Mouse (Mus musculus): Measurements from ENCODE around the gene Sh2b1. TPM values are rescaled to one million over a fixed set of nuclear protein-coding genes. Genes with fewer than 3 reads are reported as not detected.
A peak's percentile ranks its signal among the peaks of the same experiment; 100 is the strongest.

Gene Sh2b1
- 70.9 and 77.1 TPM in 2 replicates for polyA plus RNA-seq (2015; fragmentation: Nextera tagmentation; extraction: Ambion mirVana)

GRCm38 (mm10) chr7:126474993-126475581 is at the start of gene Sh2b1:
TSS of gene Sh2b1 (minus strand) at chr7:126475424.
- Histone ChIP-seq H3K4me2 (peak within 1 kb of the TSS; percentile 91), H3K36me3 (peaks cover 20% of the 10 kb centered on the region), H3K27me3 (no peaks in the 10 kb centered on the region), H3K9me3 (no peaks in the 10 kb centered on the region), H3K9ac (peak within 1 kb of the TSS; percentile 96), H3K27ac (replicated peaks) (peak within 1 kb of the TSS; percentile 97), H3K4me3 (peak within 1 kb of the TSS; percentile 89), H3K4me1 (replicated peaks) (peaks cover 29% of the 10 kb centered on the region)
- ATAC-seq (ENCODE audit: low FRiP score, low read depth) = peak; percentile 93
- under 1% methylated on average over 53 of the region's 53 CpGs for WGBS

- no peaks in the 10 kb centered on the region for H3K9me3 ChIP-seq
- H3K4me1 ChIP-seq (replicated peaks) = peaks cover 5% of the 10 kb centered on the region
- ATAC-seq (ENCODE audit: low FRiP score, low read depth) = no peak
- 83% methylated on average over 3 of the region's 3 CpGs for WGBS
- no peak overlapping the region for H3K9ac ChIP-seq
- H3K4me3 ChIP-seq = no peak overlapping the region
- no peaks in the 10 kb centered on the region for H3K27me3 ChIP-seq
- no peaks in the 10 kb centered on the region for H3K36me3 ChIP-seq
- H3K4me2 ChIP-seq = no peak overlapping the region
- no peak overlapping the region for H3K27ac ChIP-seq (replicated peaks)
Observed at GRCm38 (mm10) chr7:126523316-126523715, 48.1 kb upstream of the Sh2b1 start.

- Histone ChIP-seq H3K9ac (no peak overlapping the region), H3K4me2 (no peak overlapping the region), H3K9me3 (no peaks in the 10 kb centered on the region), H3K4me1 (replicated peaks) (no peaks in the 10 kb centered on the region), H3K36me3 (no peaks in the 10 kb centered on the region), H3K4me3 (no peak overlapping the region), H3K27ac (replicated peaks) (no peak overlapping the region), H3K27me3 (no peaks in the 10 kb centered on the region)
- WGBS = 46% methylated on average over 2 of the region's 2 CpGs
- ATAC-seq (ENCODE audit: low FRiP score, low read depth) = no peak
Observed at GRCm38 (mm10) chr7:126519513-126519912, 44.3 kb upstream of the Sh2b1 start.

- ATAC-seq (ENCODE audit: low FRiP score, low read depth) = no peak
- Histone ChIP-seq H3K4me2 (no peak overlapping the region), H3K9ac (no peak overlapping the region), H3K9me3 (no peaks in the 10 kb centered on the region), H3K27me3 (no peaks in the 10 kb centered on the region), H3K4me1 (replicated peaks) (no peaks in the 10 kb centered on the region), H3K4me3 (no peak overlapping the region), H3K27ac (replicated peaks) (no peak overlapping the region), H3K36me3 (no peaks in the 10 kb centered on the region)
- 79% methylated on average over 5 of the region's 5 CpGs for WGBS
Observed at GRCm38 (mm10) chr7:126518261-126518941, 43.2 kb upstream of the Sh2b1 start.

GRCm38 (mm10) chr7:126511287-126511686 is 36.1 kb upstream of the Sh2b1 start:
- H3K27ac ChIP-seq (replicated peaks) = no peak overlapping the region
- no peaks in the 10 kb centered on the region for H3K27me3 ChIP-seq
- no peaks in the 10 kb centered on the region for H3K4me1 ChIP-seq (replicated peaks)
- no peaks in the 10 kb centered on the region for H3K36me3 ChIP-seq
- H3K9me3 ChIP-seq = no peaks in the 10 kb centered on the region
- H3K4me3 ChIP-seq = no peak overlapping the region
- WGBS = 85% methylated on average over 3 of the region's 3 CpGs
- H3K4me2 ChIP-seq = no peak overlapping the region
- no peak overlapping the region for H3K9ac ChIP-seq
- no peak for ATAC-seq (ENCODE audit: low FRiP score, low read depth)

- no peak overlapping the region for H3K4me3 ChIP-seq
- H3K9me3 ChIP-seq = no peaks in the 10 kb centered on the region
- WGBS = 85% methylated on average over 8 of the region's 8 CpGs
- H3K27me3 ChIP-seq = no peaks in the 10 kb centered on the region
- H3K27ac ChIP-seq (replicated peaks) = no peak overlapping the region
- peaks cover 6% of the 10 kb centered on the region for H3K4me1 ChIP-seq (replicated peaks)
- ATAC-seq (ENCODE audit: low FRiP score, low read depth) = no peak
- no peaks in the 10 kb centered on the region for H3K36me3 ChIP-seq
- H3K4me2 ChIP-seq = no peak overlapping the region
- H3K9ac ChIP-seq = no peak overlapping the region
Observed at GRCm38 (mm10) chr7:126507126-126507778, 32.0 kb upstream of the Sh2b1 start.

- no peak overlapping the region for H3K4me3 ChIP-seq
- H3K27me3 ChIP-seq = no peaks in the 10 kb centered on the region
- H3K27ac ChIP-seq (replicated peaks) = no peak overlapping the region
- ATAC-seq (ENCODE audit: low FRiP score, low read depth) = no peak
- peaks cover 18% of the 10 kb centered on the region for H3K4me1 ChIP-seq (replicated peaks)
- H3K9ac ChIP-seq = no peak overlapping the region
- WGBS = 86% methylated on average over 2 of the region's 2 CpGs
- peaks cover 13% of the 10 kb centered on the region for H3K36me3 ChIP-seq
- no peaks in the 10 kb centered on the region for H3K9me3 ChIP-seq
- no peak overlapping the region for H3K4me2 ChIP-seq
Observed at GRCm38 (mm10) chr7:126504913-126505312, 29.7 kb upstream of the Sh2b1 start.

GRCm38 (mm10) chr7:126503273-126503878 is 28.2 kb upstream of the Sh2b1 start, which contains the start of gene Atxn2l:
TSS of gene Atxn2l (minus strand) at chr7:126503437.
- WGBS = under 1% methylated on average over 69 of the region's 72 CpGs
- H3K27ac ChIP-seq (replicated peaks) = peak within 1 kb of the TSS; percentile 100
- peak within 1 kb of the TSS; percentile 100 for H3K9ac ChIP-seq

GRCm38 (mm10) chr7:126502751-126503150 is 27.5 kb upstream of the Sh2b1 start:
- Histone ChIP-seq H3K4me3 (peak overlapping the region; percentile 100), H3K9me3 (no peaks in the 10 kb centered on the region), H3K9ac (peak overlapping the region; percentile 100), H3K27me3 (no peaks in the 10 kb centered on the region), H3K4me2 (peak overlapping the region; percentile 64), H3K27ac (replicated peaks) (peak overlapping the region; percentile 100), H3K4me1 (replicated peaks) (peaks cover 18% of the 10 kb centered on the region), H3K36me3 (peaks cover 34% of the 10 kb centered on the region)
- under 1% methylated on average over 40 of the region's 40 CpGs for WGBS
- no peak for ATAC-seq (ENCODE audit: low FRiP score, low read depth)

More at GRCm38 (mm10) chr7:126503273-126503878, 28.2 kb upstream of the Sh2b1 start, which contains the start of gene Atxn2l:
- H3K4me3 ChIP-seq = peak within 1 kb of the TSS; percentile 100
- H3K27me3 ChIP-seq = no peaks in the 10 kb centered on the region
- no peaks in the 10 kb centered on the region for H3K9me3 ChIP-seq
- ATAC-seq (ENCODE audit: low FRiP score, low read depth) = peak; percentile 90
- peak within 1 kb of the TSS; percentile 64 for H3K4me2 ChIP-seq
- H3K4me1 ChIP-seq (replicated peaks) = peaks cover 18% of the 10 kb centered on the region
- H3K36me3 ChIP-seq = peaks cover 28% of the 10 kb centered on the region

GRCm38 (mm10) chr7:126502023-126502741 is 27.0 kb upstream of the Sh2b1 start:
- H3K4me2 ChIP-seq = peak overlapping the region; percentile 64
- H3K27me3 ChIP-seq = no peaks in the 10 kb centered on the region
- H3K36me3 ChIP-seq = peaks cover 40% of the 10 kb centered on the region
- no peaks in the 10 kb centered on the region for H3K9me3 ChIP-seq
- peaks cover 18% of the 10 kb centered on the region for H3K4me1 ChIP-seq (replicated peaks)
- H3K4me3 ChIP-seq = peak overlapping the region; percentile 100
- H3K9ac ChIP-seq = peak overlapping the region; percentile 100
- ATAC-seq (ENCODE audit: low FRiP score, low read depth) = peak; percentile 92
- H3K27ac ChIP-seq (replicated peaks) = peak overlapping the region; percentile 100
- WGBS = under 1% methylated on average over 53 of the region's 57 CpGs

- H3K9me3 ChIP-seq = no peaks in the 10 kb centered on the region
- peak overlapping the region; percentile 100 for H3K27ac ChIP-seq (replicated peaks)
- H3K27me3 ChIP-seq = no peaks in the 10 kb centered on the region
- peak overlapping the region; percentile 100 for H3K9ac ChIP-seq
- peak overlapping the region; percentile 100 for H3K4me3 ChIP-seq
- whole genome bisulfite sequencing = 6% methylated on average over 9 of the region's 9 CpGs
- H3K36me3 ChIP-seq = peaks cover 45% of the 10 kb centered on the region
- ATAC-seq (ENCODE audit: low FRiP score, low read depth) = no peak
- H3K4me1 ChIP-seq (replicated peaks) = peaks cover 18% of the 10 kb centered on the region
- peak overlapping the region; percentile 64 for H3K4me2 ChIP-seq
Observed at GRCm38 (mm10) chr7:126501684-126502022, 26.4 kb upstream of the Sh2b1 start.
